ENCODE assay signal across 15 mouse cellular contexts in genomic region chr5:139722709-139723108, GRCm38 (mm10). TPM values are rescaled to one million over a fixed set of nuclear protein-coding genes. Genes with fewer than 3 reads are reported as not detected.
DNase-seq lines count a peak whose midpoint lies in the region; ATAC-seq and TF ChIP-seq lines count a peak whose summit lies in the region.
"Had no signal": no experiment of that assay in that cellular context is flagged by ENCODE, and none has a peak within 500 bp of the region (broad histone marks: within the 10 kb centered on the region; RNA-seq: fewer than 3 reads in every experiment).

No protein-coding gene starts in this region.

- H3K36me3 ChIP-seq in heart, adult 2 months (ENCODE audit: control insufficient read depth, insufficient read depth, low read length), result no peaks in the 10 kb centered on the region
- H3K36me3 ChIP-seq in heart, embryonic 12.5 days, result no peaks in the 10 kb centered on the region
- H3K36me3 ChIP-seq in liver, embryonic 11.5 days (ENCODE audit: control insufficient read depth, insufficient read depth, low read length), result no peaks in the 10 kb centered on the region; the same call in 1 of the 2 replicates
- H3K36me3 ChIP-seq: hindbrain, embryonic 15.5 days had no signal

- TF ChIP-seq POLR2A in heart, adult 2 months (IDR thresholded peaks at IDR 0.05; ENCODE audit: insufficient read depth, low read depth, low read length), result no peak

- H3K9ac ChIP-seq in heart, adult 2 months (ENCODE audit: low read depth, low read length), result no peak overlapping the region
- no peak overlapping the region for H3K9ac ChIP-seq in heart, embryonic 12.5 days
- H3K9ac ChIP-seq in liver, embryonic 11.5 days (ENCODE audit: low read depth, low read length), result no peak overlapping the region
- H3K9ac ChIP-seq: forebrain, embryonic 13.5 days; hindbrain, embryonic 15.5 days had no signal

- no peak overlapping the region for H3K4me3 ChIP-seq in heart, adult 2 months
- no peak overlapping the region for H3K4me3 ChIP-seq in heart, embryonic 12.5 days
- no peak overlapping the region for H3K4me3 ChIP-seq in liver, embryonic 11.5 days (ENCODE audit: low read depth, low read length)
- H3K4me3 ChIP-seq: forebrain, embryonic 13.5 days; hindbrain, embryonic 15.5 days; left cerebral cortex, adult 2 months; myocyte had no signal

- H3K27ac ChIP-seq in heart, adult 2 months, result no peak overlapping the region
- no peak overlapping the region for H3K27ac ChIP-seq in heart, embryonic 12.5 days (ENCODE audit: poor library complexity, severe bottlenecking)
- no peak overlapping the region for H3K27ac ChIP-seq in liver, embryonic 11.5 days (ENCODE audit: low read depth, low read length)
- H3K27ac ChIP-seq: forebrain, embryonic 13.5 days; hindbrain, embryonic 15.5 days; left cerebral cortex, adult 2 months had no signal

- no peak for DNase-seq in heart, adult 2 months
- DNase-seq in 416B (ENCODE audit: low read depth), result peak; percentile 67
- DNase-seq in MN1 (ENCODE audit: low spot score), result peak; percentile 25
- no peak for DNase-seq in liver, embryonic 11.5 days (ENCODE audit: low spot score)
- no peak for DNase-seq in adipocyte (ENCODE audit: low spot score)
- no peak for DNase-seq in thymus, adult 18-20 months
- DNase-seq in right cerebral cortex, postnatal 25 days, result no peak
- DNase-seq: lung, postnatal 36 days; thymus, postnatal 14 days had no signal

- ATAC-seq in heart, embryonic 12.5 days (ENCODE audit: insufficient number of reproducible peaks, low FRiP score), result no peak
- peak; percentile 54 for ATAC-seq in liver, embryonic 11.5 days (replicated peaks; ENCODE audit: low FRiP score)
- ATAC-seq: activated CD4-positive, CD25-positive, alpha-beta regulatory T cell, adult 4 months; forebrain, embryonic 13.5 days had no signal

- TF ChIP-seq EP300 in heart, adult 2 months (IDR thresholded peaks at IDR 0.05; ENCODE audit: insufficient read depth, low read depth, low read length), result no peak

- peaks cover 15% of the 10 kb centered on the region for H3K4me1 ChIP-seq in heart, adult 2 months (ENCODE audit: control insufficient read depth, insufficient read depth, low read length)
- peaks cover 17% of the 10 kb centered on the region for H3K4me1 ChIP-seq in heart, embryonic 12.5 days (replicated peaks)
- peaks cover 18% of the 10 kb centered on the region for H3K4me1 ChIP-seq in liver, embryonic 11.5 days (replicated peaks; ENCODE audit: control insufficient read depth, insufficient read depth, low read length)

- 0 out of 2 replicates have a peak, but pooled peaks have one; percentile 14 for TF ChIP-seq CTCF in heart, adult 2 months (IDR thresholded peaks at IDR 0.05)

- H3K79me2 ChIP-seq in heart, adult 2 months (replicated peaks; ENCODE audit: control insufficient read depth, insufficient read depth, low read length), result no peaks in the 10 kb centered on the region

- no peak overlapping the region for H3K4me2 ChIP-seq in heart, embryonic 12.5 days
- no peak overlapping the region for H3K4me2 ChIP-seq in liver, embryonic 11.5 days
- H3K4me2 ChIP-seq: forebrain, embryonic 13.5 days; hindbrain, embryonic 15.5 days had no signal

- no peaks in the 10 kb centered on the region for H3K27me3 ChIP-seq in heart, adult 2 months (ENCODE audit: control insufficient read depth, insufficient read depth, low read length)
- no peaks in the 10 kb centered on the region for H3K27me3 ChIP-seq in heart, embryonic 12.5 days (replicated peaks)
- no peaks in the 10 kb centered on the region for H3K27me3 ChIP-seq in liver, embryonic 11.5 days (replicated peaks; ENCODE audit: control insufficient read depth, insufficient read depth, low read length)
- H3K27me3 ChIP-seq: forebrain, embryonic 13.5 days; hindbrain, embryonic 15.5 days had no signal

- 58% methylated on average over 6 of the region's 6 CpGs for WGBS in heart, adult 2 months
- WGBS in heart, embryonic 12.5 days, result 54% methylated on average over 6 of the region's 6 CpGs
- 56% methylated on average over 6 of the region's 6 CpGs for WGBS in liver, embryonic 11.5 days

- H3K9me3 ChIP-seq in heart, embryonic 12.5 days (replicated peaks), result no peaks in the 10 kb centered on the region
- no peaks in the 10 kb centered on the region for H3K9me3 ChIP-seq in liver, embryonic 11.5 days (ENCODE audit: control insufficient read depth, low read length)
- H3K9me3 ChIP-seq: forebrain, embryonic 13.5 days; hindbrain, embryonic 15.5 days had no signal

- intact Hi-C loops in heart, adult 2 months (cut with DNase I), result no loop called here

RNA-seq across cellular contexts. Expression of gene Micall2, which starts 13.4 kb away (rescaled TPM):
- 1 to 10 TPM; 1.9 to 2.0 TPM for total RNA-seq in heart, adult 2 months (2021)
- 2.9 and 3.3 TPM in 2 replicates for polyA plus RNA-seq in heart, adult 2 months (2012; rRNA removed)
- polyA plus RNA-seq in heart, embryonic 12.5 days (2016; fragmentation: Nextera tagmentation; extraction: Ambion mirVana), result 2.1 and 3.4 TPM in 2 replicates
- 17.1 and 18.5 TPM in 2 replicates for polyA plus RNA-seq in liver, embryonic 11.5 days (2014; fragmentation: Nextera tagmentation; extraction: Ambion mirVana)
- polyA plus RNA-seq: activated CD4-positive, CD25-positive, alpha-beta regulatory T cell, adult 4 months had no signal

RNA-seq across cellular contexts. Expression of gene Ints1, which starts 52.8 kb away (rescaled TPM):
- 10 to 100 TPM; 40.2 to 40.9 TPM for total RNA-seq in heart, adult 2 months (2021)
- 35.1 and 40.3 TPM in 2 replicates for polyA plus RNA-seq in heart, adult 2 months (2012; rRNA removed)
- polyA plus RNA-seq in heart, embryonic 12.5 days (2016; fragmentation: Nextera tagmentation; extraction: Ambion mirVana), result 24.2 and 32.7 TPM in 2 replicates
- 34.9 TPM in 2 replicates for polyA plus RNA-seq in liver, embryonic 11.5 days (2014; fragmentation: Nextera tagmentation; extraction: Ambion mirVana)

Comparison
In these comparisons a context has a peak if more than half of its experiments do, and no peak if none do; other contexts are left out.
1. DNase-seq: peak in 416B (single experiment) and MN1 (single experiment); none in heart, adult 2 months (0 of 2), liver, embryonic 11.5 days (single experiment), adipocyte (single experiment), thymus, adult 18-20 months (0 of 2) and right cerebral cortex, postnatal 25 days (single experiment).